Mouse (Mus musculus) thymus, postnatal 25 days (tissue): ENCODE measurements at regions not wholly inside any gene's neighbourhood (a gene's known extent, or its start where the extent isn't known, plus 50 kb on each side); places are given as distances from the start of the nearest gene placed in this dataset.
"Not testable (repeated sequence)": the region's sequence is repeated elsewhere in the genome, so short reads cannot be mapped to it uniquely, and the experiment has no call there.

Experiments used
- DNase-seq: peaks from one replicate; pipeline ENCODE4 v3.0.0; 2022

DNA sequence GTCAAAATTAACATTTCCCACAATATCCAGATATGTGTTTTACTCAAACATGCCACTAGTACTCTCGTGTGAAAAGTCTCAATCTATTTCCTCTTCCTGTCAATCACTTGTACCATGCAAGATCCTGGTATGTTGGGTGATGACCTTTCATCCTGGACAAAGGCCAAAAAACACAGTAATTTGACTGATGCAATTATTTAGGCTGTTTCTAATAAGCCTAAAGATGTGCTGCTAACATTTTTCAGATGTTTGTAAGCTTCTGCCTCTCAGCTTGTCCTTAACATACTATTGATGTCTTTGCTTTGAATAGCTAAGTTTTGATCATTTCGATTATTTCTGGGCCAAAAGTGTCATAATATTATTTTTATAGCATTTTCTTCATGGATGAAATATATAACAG is 418.4 kb upstream of the Arrdc4 start:
- DNase-seq: no peak

GRCm38 (mm10) chr7:69161916-69162315 is 412.9 kb upstream of the Arrdc4 start:
- no peak for DNase-seq

GRCm38 (mm10) chr7:69142351-69142750 is 393.3 kb upstream of the Arrdc4 start:
- DNase-seq: no peak

DNA sequence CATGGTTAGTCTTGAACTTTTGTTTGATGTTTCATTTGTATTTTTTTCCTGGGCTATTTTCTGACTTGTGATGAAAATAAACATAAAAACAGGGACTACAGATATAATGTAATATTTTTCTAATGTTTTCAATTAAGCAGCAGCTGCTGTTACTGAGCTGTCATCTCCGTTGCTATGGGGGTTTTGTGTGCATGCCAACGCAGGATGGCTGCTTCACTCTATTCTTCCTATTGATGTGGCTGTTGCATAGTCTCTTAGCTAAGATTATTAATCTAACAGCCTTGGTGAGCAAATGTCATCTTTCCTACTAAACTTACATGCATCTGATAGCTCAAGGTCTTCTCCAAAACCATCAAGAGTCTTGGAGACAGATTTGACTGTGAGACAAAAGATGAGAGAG is 384.4 kb upstream of the Arrdc4 start:
- no peak for DNase-seq

- not testable (repeated sequence) for DNase-seq
Observed at GRCm38 (mm10) chr7:69101770-69102169, 352.7 kb upstream of the Arrdc4 start.

DNA sequence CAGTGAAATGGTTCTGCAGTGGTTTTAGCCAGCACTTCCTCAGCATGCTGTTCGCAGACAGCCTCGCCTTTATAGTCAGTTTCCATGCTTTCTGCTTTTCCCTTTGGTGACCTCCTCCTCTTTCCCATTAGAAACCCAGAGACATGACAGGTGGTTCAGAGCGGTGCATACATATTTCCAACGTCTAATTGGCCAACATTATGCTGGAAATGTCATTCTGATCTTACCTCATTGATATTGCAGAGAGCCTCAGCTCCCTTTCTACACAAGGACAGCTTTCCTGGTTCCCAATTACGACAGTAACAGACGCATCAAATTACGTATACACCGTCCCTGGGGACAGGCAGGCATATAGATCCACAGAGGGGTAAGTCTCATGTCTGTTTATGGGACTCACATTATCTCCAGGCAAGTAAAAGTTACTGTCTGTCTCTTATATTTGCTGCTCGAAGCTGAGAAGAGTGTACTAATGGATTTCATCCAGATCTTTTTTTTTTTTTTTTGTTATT is 348.6 kb upstream of the Arrdc4 start:
- no peak for DNase-seq

- no peak for DNase-seq
Observed at GRCm38 (mm10) chr7:69074780-69075179, 325.7 kb upstream of the Arrdc4 start.

DNA sequence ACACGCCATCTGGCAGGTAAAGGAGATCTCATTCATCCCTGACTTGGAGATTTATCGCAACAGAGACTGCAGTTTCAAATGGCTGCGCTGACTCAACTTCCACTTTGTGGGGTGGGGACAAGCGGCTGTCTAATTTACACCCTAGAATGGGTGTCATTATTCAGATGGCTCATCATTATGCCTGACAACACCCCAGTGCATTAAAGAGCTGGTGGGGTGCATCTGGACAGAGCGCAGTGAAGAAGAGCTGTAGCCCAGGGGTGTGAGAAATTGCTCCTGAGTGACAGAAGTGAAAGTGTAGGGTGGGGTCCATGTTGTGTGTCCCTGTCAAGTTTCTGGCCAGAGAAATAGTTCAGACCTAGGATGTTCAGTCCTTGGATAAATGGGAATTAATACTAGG is 314.0 kb upstream of the Arrdc4 start:
- DNase-seq: no peak

- no peak for DNase-seq
Observed at GRCm38 (mm10) chr7:69062506-69062905, 313.5 kb upstream of the Arrdc4 start.

GRCm38 (mm10) chr7:69062094-69062493 is 313.1 kb upstream of the Arrdc4 start:
- no peak for DNase-seq

GRCm38 (mm10) chr7:69061242-69061641 is 312.2 kb upstream of the Arrdc4 start:
- no peak for DNase-seq

GRCm38 (mm10) chr7:69016575-69016974 is 267.5 kb upstream of the Arrdc4 start:
- no peak for DNase-seq

- DNase-seq: no peak
Observed at GRCm38 (mm10) chr7:69015047-69015446, 266.0 kb upstream of the Arrdc4 start.

- DNase-seq: no peak
Observed at GRCm38 (mm10) chr7:69007237-69007636, 258.2 kb upstream of the Arrdc4 start.

GRCm38 (mm10) chr7:68988061-68988460 is 239.0 kb upstream of the Arrdc4 start:
- no peak for DNase-seq

DNA sequence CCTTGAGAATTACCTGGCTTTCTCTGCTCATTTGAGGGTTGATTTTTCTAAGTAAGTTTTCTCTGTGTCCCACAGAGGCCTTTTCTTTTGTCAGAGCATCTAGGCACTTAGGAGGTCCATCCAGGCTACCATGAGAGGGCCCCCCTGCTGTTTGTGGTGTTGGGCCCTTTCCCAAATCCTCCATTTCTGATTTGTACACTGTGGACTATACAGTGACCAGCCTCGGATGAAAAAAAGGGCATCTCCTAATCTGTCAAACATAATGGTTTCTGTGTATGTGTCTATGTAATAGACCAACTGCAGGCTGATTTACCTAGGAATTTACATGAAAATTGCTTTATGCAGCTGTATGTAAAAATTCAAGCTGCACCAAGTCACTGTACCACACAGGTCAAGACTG is 234.9 kb upstream of the Arrdc4 start:
- DNase-seq: no peak

DNA sequence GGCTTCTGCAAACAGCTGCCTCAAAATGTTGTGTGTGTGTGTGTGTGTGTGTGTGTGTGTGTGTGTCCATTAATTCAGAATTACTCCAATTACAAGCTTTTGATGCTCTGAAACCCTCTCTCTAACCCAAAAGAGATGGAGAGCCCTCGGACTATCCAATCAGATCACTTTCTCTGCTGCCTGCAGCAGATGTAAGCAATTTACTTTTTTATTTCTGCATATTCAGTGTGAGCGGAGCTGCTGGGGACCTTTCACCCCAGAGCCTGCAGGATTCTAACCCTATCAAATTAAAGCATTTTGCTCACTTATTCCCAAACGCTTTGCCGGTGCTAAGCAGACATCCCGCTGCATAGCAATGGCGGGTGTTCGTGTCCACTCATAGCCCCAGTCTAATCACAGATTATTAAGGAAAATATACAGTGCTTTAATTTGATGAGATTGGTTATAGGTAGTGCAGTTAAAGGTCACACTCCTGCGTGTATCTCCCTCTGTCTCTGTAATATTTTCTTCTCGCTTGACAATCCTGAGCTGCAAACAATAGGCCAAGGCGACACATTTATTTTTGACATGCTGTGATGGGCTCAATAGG is 234.0 kb upstream of the Arrdc4 start:
- DNase-seq: no peak

DNA sequence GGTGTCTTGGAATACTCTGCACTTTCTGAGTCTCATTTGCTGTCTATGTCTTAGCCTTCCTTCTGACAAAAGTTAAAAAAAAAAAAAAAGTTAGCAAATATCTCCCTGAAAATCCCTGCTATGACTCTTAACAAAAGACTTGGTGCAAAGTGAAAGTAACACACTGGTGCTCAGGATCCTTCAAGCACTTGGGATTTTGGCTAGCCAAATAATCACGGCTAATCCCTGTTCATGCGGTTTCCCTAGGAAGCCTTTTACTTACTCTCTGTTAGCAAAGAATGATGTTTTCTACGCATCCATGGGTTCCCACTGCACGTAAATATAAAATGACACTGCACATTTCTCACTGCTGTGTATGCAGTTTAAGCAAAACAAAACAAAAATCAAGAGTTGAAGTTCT is 229.5 kb upstream of the Arrdc4 start:
- no peak for DNase-seq

- DNase-seq: no peak
Observed at GRCm38 (mm10) chr7:68976813-68977752, 228.0 kb upstream of the Arrdc4 start.

- DNase-seq: no peak
Observed at GRCm38 (mm10) chr7:68975956-68976355, 226.9 kb upstream of the Arrdc4 start.

- DNase-seq: no peak
Observed at GRCm38 (mm10) chr7:68975580-68975894, 226.5 kb upstream of the Arrdc4 start.

DNA sequence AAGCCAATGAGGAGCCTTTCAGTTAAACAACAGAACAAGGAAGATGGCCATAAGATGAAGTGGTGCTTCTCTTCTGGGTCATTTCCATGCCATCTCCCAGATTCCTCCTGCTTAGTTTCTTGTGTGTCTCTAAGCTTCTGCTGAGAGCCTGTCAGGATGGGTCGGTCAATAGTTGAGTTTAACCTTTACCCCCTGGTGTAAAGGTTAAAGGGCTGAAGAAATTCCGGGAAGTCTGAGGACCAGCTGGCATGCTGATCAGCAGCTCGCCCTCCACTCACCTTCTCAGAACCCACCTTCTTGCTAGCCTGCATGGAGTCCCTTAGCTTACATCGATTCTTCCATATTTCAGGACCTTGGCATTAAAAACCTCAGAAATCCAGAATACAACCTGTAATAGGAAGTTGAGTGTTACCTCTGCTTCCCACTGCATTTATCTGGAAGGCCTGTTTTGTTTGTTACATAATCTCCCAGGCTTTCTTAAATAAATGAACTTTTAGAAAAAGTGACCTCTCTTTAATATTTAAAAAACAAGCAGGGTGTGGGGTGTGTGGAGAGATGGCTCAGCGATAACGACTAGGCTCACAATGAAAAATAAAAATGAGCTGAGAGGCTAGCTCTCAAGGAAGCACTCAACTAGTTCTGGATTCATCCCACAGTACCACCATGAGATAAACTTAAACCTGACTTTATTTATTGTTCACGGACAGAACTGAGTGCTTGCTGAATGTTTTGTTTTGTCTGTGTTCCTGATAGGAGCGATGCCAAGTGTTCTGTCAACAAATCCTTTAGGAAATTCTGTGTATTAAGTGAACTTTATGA is 225.9 kb upstream of the Arrdc4 start:
- DNase-seq: no peak
